Mouse (Mus musculus) embryo, embryonic 10.5 days (tissue): Measurements from ENCODE around the gene Zc3h6.
"Not testable (repeated sequence)": the region's sequence is repeated elsewhere in the genome, so short reads cannot be mapped to it uniquely, and the experiment has no call there.

Experiments used
- DNase-seq: peaks from one replicate; pipeline ENCODE4 v3.0.0-alpha.2; 2015; ENCODE audit warnings: low spot score

Zc3h6 gene

GRCm38 (mm10) chr2:128966641-128967580 is at the start of gene Zc3h6:
TSS of gene Zc3h6 (plus strand) at chr2:128967402.
- DNase-seq: peak; percentile 99

DNA sequence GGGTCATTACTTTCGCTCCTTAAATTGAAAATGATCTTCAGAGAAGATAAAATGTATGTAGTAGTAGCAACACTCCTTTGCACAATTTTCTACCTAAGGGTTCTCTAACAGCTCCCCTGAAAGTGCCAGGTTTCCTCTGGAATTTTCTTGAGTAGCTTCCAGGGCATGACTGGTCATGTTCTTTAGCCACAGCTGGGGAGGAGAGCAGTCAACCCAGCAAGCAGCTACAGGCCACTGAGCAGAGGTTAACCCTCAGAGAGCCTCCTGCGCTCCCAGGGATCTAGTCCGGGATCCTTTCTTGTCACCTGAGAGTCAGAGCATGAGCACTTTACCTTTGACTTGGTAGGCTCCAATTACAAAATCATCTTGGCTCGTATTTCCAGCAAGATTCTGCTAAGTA is 42.4 kb upstream of the Zc3h6 start:
- no peak for DNase-seq

- no peak for DNase-seq
These were observed 38.8 kb upstream of the Zc3h6 start for GRCm38 (mm10) chr2:128928446-128928845.

- DNase-seq: no peak
These were observed 36.5 kb upstream of the Zc3h6 start for GRCm38 (mm10) chr2:128930704-128931103.

GRCm38 (mm10) chr2:128936256-128936655 is 30.9 kb upstream of the Zc3h6 start:
- DNase-seq: no peak

DNA sequence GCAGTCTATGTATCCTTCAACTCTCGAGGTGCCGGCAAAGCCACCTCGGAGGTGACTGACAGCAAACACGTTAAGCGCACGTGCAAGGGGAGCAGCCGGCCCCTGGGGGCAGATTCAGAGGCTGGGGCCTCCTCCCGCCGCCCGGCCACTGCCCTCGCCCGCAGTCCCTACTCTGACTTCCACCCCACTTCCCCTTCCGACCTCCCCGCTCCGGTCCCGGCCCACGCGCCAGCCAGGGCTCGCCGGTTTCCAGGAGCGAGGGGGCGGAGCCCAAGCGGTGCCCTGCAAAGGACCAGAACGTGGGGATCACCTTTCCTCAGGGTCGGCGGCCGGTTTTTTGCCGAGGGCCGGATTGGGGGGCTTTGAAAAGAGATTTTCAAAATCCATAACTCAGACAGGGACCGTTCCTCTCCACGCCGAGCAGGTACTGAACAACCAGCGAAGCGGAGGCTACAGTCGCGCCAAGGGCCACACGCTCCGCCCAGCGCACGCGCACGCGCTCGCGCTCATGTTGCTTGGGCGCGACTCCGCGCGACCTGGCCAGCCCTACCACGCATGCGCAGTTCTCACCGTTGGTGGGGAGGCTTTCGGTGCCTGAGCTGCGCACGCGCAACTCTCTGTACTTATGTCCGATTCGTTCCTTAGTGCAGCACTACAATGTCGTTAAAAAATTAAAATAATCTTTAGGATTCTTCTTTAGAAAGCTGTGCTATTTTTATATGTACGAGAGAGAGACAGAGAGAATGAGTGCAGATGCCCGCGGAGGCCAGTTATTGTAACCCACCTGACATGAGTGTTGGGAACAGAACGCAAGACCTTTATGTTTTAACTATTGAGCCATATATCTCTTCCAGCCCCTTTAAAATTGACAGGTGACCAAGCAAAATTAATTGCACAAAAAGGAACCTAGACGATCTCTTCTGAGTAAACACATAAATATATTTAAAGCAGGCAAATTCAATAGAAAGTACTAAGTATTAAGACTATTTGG is 23.4 kb upstream of the Zc3h6 start, which contains the start of gene Zc3h8:
Gene Zc3h8, minus strand, starts transcription at position 540 of the 991 bp plus-strand sequence.
- peak; percentile 98 for DNase-seq

GRCm38 (mm10) chr2:128947962-128948588 is 19.1 kb upstream of the Zc3h6 start:
- DNase-seq: peak; percentile 87

GRCm38 (mm10) chr2:128954186-128954585 is 13.0 kb upstream of the Zc3h6 start:
- no peak for DNase-seq

- peak; percentile 57 for DNase-seq
These were observed 1.6 kb upstream of the Zc3h6 start for GRCm38 (mm10) chr2:128965505-128966105.

GRCm38 (mm10) chr2:128966236-128966635 is 966 bp upstream of the Zc3h6 start:
- DNase-seq: peak; percentile 53

- peak; percentile 87 for DNase-seq
These were observed 649 bp downstream of the Zc3h6 start, which contains the start of gene Gm10762 for GRCm38 (mm10) chr2:128967661-128968441. TSS of gene Gm10762 (minus strand) at chr2:128967725.

DNA sequence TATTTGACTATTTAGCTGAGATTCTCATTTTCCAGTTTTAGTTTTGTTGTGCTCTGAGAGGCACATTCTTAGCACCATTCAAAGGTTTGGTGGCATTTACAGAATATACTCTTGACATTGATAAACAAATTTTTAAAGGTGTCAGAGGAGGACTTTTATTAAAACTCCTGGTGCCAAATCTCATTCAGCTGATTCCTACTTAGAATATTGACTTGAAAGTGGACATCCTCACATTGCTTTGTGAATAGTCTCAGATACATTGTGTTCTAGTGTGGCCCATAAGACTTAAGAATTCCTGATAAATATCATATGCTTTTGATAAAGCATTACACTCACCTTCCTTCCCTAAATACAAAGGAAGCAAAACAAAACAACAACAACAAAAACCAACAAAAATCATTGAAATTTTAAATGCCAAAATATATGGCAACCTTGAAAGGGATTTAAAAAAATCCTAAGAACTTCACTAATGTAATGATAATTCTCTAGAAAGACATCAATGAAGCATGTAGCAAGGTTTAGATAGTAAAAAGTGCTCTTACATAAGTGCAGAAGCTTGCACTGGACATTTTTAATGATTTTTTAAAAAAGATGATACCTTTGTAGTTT is 1.4 kb downstream of the Zc3h6 start:
- DNase-seq: no peak

DNA sequence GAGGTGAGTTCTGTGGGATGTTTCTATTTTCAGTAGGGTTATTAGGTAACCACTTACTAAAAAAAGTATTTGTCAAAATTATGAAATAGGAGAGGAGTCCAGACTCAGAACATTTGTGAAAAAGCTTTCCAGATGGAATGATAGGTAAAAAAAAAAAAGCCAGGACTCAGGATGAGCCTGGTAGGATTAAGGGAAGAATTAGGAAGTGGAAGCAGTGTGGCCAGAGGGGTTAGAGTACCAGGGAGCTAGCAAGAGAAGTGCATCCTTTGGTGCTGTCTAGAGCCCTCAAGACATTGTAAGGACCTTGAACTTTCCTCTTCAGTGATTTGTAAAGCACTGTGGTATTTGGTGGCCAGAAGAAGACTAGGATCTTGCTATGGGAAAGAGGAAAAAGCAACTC is 5.1 kb downstream of the Zc3h6 start:
- DNase-seq: no peak

GRCm38 (mm10) chr2:128975572-128975971 is 8.4 kb downstream of the Zc3h6 start:
- no peak for DNase-seq

- DNase-seq: no peak
These were observed 17.5 kb downstream of the Zc3h6 start for GRCm38 (mm10) chr2:128984746-128985145.

DNA sequence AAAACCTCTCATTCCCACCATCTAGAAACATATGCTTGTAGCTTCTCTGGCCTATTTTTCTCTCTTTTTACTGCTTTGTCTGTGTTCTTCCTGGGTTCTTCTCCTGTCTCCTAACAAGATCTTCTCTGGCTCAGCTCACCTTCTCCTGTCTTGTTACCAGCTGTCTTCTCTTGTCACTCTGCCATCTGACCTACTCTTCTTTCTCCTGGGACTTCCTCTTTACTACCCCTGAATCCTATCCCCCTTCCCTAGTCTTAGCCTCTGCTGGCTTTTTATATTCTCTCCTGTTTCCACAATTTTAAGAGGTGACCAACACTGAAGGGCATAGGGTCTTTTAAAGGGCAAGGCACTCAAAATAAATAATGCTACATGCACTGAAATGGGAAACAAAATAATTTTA is 37.7 kb downstream of the Zc3h6 start:
- no peak for DNase-seq

DNA sequence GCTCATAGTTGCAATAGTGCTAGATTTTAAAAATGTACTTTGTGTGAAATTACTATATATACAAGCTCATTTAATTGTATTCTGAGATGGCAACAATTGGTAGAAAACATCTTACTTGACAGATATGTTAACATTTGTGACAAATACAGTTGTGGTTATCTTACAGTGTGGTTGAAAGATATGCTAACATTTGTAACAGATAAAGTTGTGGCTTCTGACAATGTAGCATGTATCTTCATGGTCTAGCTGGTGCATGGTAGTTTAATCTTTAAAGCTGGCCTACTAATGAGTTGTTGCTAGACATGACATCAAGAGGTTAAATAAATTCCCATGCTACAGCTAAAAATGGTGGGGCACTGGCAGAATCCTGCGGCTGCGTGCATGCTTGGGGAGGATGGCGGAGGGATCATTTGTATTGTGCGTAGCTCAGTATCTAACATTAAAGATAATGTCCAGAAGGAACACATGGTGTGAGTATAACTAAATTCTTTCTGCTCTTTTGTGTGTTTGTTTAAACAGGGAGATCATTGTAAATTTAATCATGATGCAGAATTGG is 39.1 kb downstream of the Zc3h6 start:
- no peak for DNase-seq

DNA sequence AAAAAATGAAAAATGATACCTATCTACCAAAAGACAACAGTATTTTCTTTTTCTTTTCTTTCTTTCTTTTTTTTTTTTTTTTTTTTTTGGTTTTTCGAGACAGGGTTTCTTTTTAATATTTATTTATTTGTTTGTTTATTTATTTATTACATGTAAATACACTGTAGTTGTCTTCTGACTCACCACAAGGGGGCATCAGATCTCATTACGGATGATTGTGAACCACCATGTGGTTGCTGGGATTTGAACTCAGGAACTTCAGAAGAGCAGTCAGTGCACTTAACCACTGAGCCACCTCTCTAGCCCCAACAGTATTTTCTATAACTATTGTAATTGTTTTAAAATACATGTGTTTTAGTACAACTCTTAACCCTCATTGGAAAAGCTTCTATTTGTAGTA is 41.7 kb downstream of the Zc3h6 start:
- not testable (repeated sequence) for DNase-seq

DNA sequence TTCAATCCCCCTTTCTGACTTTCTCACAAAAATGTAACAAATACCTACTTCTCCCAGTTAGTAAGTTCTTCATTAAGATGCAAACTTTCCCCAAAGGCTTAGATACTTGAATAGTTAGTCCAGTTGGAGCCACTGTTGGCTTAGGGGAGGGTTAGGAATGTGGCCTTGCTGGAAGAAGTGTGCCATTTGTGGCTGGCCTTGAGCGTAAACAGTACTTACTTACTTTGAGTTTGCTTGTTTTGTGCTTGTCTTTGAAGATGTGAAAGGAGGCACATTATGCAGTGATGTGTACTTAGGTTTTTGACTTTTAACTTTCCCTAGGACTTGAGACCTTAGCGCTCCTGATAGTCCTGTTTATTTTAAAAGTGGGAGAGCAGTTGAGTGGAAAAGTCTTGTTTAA is 52.9 kb downstream of the Zc3h6 start:
- DNase-seq: no peak

DNA sequence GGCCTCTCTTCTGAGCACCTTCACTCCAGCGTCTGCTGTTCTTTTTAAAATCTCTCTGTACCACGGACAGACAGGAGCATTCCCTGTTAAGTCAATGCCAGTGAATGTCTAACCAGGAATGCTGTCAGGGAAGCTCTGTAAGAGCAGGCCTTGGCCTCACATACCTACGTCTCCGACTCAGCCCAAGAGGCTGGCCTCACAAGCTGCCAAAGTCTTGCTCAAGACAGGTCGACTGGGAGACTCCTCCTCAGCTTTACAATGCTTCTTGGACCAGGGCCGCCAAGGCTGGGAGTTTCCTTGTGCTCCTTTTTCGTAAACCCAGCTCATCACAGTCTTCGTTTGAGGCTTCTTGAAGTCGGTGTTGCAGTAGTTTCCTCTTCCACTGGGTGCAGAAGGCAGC is 57.6 kb downstream of the Zc3h6 start:
- no peak for DNase-seq
